Mouse (Mus musculus) small intestine, adult 2 months (tissue): ENCODE data around the gene Nudt14.

Source experiments
- CTCF ChIP-seq: fragments of 200-500 bp; IDR thresholded peaks from 2 replicates; pipeline ENCODE4 v1.5.1; 2012; ENCODE audit warnings: low read depth, mild to moderate bottlenecking, control low read depth, inconsistent platforms, low read length, moderate library complexity, mixed read lengths; ENCODE audit not compliant: insufficient replicate concordance, insufficient read length; ENCODE audit errors: extremely low read depth
- POLR2A ChIP-seq: fragments of 200-500 bp; IDR thresholded peaks from 2 replicates; pipeline ENCODE4 v1.6.1; 2012; ENCODE audit warnings: low read depth, mild to moderate bottlenecking, control low read depth, inconsistent platforms, low read length, moderate library complexity

DNA sequence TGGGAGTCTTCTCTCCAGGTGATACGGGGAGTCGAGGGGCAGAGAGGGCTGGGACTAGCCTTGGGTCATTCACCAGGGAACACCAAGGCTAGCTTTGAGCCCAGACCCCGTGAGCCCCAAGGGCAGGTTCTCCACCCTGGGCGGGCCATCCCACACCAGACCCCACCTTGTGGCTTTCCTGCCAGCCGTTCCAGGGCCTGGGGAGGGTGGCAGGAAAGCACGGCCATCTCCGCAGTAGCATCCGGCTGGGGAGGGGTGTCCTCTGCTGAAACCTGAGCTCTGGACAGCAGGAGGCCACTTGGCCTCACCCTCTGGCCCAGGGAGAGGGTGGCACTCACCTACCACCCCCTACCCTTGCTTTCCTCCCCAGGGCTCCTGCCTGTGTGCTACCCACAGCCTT lies 24.0 kb downstream of the Nudt14 start:
- no peak for TF ChIP-seq POLR2A
- TF ChIP-seq CTCF: no peak
